Mouse (Mus musculus): Measurements from ENCODE around the gene Plxna1.

The Plxna1 gene

DNA sequence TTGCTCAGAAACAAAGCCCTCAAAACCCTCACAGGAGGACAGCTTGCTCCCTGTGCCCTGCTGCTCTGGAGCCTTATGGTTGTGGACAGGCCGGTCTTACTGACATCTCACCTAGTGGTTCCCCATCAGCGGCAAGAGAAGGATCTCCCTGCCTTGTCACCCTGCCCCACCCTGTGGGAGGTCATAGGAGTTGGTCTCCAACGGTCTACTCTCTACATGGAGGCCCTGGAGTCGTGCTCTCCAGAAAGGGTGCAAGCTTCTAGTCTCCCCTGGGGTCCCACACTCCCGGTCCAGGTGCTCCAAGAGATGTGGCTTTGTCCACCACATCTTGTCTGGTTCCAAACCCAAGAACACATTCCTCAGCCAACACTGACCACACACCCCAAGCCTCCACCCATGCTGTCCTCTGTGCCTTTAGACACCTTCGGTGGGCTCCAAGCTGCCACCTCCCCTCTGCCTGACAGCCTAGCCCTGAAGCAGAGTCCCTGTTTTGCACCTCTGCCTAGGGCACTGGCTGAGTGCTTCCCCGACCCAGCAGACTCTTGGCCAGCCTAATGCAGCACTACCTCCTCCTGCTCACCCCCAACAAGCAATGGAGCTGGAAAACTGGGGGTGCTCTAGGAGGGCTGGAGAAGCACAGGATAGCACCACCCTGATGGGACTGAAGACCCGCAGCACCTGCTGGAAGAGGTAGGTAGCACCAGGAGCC is 1.6 kb downstream of the Plxna1 start:
- DNase-seq (ENCODE audit: low spot score) = no peak

DNA sequence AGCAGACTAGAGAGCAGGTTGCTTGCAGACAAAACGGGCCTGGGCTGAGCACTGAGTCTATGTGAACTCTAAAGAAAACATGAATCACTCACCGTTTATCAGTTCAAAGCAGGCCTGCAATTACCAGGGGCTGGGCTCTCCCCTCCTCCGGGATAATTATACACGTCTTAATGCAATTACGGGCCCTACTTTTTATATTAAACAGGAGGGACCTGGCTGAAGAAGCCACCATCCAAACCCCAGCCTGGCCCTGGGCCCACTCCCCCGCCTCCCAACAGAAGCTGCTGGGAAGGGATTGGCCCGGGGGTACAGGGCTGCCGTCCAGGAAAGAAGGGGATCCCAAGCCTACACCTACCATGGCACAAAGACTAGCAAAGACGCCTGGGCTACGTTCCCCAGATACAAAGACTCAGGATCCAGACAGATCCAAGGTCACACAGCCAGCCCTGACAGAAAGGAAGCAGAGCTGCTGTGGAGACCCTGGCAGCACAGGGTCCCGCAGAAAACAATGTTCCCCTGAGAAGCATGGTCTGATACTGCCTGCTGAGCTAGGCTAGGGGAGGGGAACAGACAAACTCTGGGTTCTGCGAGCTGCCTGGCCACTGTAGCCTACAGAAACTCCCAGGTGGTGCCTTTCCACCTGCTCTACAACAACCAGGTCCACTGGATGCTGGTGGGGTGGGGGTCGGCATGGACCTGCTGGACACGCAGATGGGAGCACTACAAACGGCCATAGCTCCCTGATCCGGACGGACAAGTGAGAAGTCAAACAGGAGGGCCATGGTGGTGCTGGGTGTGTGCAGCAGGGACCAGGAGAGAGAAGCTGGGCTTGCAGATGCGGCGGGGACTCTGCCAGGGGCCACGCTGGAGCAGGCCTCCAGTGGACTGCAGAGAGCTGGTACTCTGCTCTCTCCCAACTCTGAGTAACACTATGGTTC is 2.4 kb downstream of the Plxna1 start:
- no peak for DNase-seq (ENCODE audit: low spot score)

DNA sequence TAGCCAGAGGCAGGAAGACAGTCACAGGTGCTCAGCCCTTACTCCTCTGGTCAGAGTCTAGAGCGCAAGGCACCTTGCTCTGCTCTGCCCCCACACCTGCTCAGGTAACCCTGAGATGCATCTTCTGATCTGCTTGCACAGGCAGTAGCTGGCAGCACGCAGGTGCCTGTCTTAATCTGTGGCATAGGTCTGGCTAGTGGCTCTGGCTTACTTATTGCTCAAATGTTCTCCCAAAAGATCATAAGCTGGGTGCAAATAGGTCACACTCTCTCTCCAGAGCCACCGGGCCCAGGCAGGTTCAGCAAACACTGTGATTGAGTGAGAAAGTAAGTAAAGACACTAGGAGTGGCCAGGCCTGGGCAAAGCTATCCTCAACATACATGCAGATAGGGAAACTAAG is 3.2 kb downstream of the Plxna1 start:
- DNase-seq (ENCODE audit: low spot score) = no peak

DNA sequence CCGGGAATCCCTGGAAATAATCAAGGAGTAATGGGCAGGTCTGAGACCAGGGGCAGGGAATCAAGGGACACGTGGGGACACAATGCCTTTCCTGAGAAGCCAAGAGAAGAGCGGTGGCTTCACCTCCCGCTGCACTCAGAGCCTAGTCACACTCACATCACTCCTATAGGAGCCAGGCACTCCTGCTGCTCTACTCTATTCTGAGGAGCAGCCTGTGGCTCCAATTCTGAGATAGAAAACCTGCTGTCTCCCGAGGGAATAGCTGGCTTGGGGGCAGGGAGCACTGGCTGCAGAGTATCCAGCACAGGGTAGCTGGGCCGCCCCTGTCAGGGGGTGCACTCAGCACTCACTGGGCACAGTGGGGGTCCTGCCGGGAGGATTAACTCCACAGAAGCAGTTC is 6.8 kb downstream of the Plxna1 start:
- DNase-seq (ENCODE audit: low spot score) = no peak

DNA sequence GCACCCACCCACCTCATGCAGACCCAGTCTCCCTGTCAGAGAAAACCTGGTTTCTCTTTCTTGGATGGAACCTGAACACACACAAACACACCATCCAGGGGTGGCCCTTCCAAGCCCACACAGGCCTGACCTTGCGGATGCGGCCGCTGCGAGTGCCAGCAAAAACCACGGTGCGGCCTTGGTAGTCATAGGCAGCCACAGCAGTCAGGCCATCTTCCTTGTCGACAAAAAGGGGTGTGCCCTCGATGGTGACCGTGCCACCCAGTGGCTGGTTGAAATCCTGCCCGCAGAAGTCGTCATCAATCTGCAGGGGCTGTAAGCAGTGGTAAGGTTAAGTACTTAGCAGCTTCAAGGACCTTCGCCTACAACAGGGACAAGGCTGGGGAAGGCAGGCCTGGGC is 7.7 kb downstream of the Plxna1 start:
- no peak for DNase-seq (ENCODE audit: low spot score)

DNA sequence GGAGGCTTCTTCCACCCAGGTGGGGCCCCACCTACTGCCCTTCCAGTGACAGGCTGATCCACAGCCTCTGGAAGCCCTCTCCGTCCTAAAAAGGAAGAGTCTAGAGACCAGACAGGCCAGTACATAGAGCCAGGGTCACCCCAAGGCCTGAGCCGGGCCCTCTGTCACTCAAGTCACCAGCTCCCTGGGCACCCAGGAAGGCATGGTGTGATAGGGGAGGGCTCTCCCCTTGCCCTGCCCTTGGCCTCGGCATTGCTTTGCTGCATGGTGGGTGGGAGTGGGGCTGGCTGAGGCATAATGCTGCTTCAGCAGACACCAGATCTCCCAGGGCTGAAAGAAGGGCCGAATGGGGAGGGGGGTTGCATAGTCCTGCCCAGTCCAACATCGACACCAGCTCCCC is 8.3 kb downstream of the Plxna1 start:
- no peak for DNase-seq (ENCODE audit: low spot score)

DNA sequence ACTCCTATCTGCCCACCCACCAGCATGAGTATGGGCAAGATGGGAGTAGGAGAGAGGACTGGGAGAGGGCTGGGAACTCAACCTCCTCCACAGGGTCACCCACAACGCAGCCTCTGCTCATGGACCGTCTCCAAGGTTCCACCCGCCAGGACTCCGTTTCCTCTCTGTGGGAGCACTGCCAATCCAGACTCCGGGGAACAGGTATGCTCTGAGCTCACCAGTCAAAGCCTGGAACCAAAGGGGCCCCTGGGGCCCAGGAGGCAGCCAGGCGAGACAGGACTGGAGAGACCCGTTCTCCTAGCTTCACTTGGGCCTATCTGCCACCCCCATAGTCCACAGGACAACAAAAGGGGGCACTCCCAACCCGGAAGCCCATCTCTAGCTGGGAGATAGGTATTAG is 9.3 kb downstream of the Plxna1 start:
- DNase-seq (ENCODE audit: low spot score) = no peak

DNA sequence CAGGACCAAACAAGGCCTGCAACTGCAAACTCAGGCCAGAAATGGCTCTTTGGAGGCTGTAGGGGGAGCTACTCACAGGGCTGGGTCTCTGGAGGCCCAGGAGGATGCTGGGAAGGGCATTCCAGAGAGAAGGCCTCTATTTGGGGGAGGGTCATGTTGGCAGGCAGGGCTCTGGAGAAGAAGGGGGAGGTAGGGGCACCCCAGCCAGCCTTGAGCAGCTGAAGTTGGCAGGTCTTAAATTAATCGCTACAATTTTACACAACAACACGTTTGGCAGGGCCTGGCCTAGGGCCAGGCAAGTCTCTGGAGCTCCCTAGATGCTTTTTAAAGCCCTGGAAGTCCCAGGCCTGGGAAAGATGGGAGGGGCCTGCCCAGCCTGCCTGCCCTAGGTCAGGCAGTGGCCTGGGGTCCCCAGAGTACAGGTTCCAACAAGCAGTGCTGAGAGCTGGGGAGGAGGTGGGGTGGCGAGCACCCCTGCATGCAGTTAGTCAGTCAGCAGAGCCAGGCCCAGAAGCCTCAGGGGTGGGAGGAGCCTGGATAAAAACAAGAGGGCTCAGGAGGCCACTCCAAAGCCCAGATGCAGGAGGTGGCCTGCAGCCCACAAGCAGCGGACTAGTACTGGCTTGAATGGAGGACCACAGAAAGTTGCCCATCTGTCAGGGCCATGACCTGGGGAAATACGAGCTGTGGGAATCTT is 10.8 kb downstream of the Plxna1 start:
- DNase-seq (ENCODE audit: low spot score) = peak; percentile 69

DNA sequence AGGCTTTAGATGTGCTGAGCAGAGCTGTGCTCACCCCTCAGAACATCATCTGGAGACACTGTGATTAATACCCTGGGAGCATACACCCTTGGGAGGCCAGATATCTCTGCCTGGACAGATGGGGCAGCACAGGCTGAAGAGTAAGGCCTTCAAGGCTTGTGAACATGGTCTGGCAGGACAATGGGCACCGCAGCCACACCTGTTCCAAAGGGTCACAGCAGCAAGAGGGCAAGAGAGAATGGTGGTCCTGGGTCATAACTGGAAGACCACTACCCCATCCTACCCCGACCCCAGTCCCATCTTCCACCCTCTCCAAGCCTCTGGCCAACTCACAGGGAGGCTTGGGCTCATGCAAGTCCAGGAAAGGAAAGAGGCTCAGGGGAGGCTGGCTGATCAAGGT is 11.9 kb downstream of the Plxna1 start:
- no peak for DNase-seq (ENCODE audit: low spot score)

DNA sequence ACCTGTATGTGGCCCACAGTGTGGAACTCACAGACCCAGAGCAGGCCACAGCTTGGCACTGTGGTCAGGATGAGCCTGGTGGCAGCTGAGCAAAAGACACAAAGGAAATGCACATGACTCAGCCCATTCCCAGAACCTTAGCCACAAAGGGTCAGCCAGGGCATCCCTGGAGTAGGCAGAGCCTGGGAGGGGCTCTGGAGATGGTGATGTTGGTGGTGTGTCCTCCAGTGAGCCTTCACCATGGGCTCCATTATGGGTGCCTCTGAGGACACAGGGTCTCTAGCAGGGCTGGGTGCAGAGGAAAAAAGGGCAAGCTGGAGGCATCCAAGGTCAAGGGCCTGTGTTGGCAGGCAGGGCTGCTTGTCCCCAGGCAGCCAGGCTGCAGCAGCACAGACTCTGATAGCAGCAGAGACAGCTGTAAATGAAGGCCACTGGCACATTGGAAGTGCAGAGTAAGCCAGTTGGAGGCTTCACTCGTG is 12.3 kb downstream of the Plxna1 start:
- DNase-seq (ENCODE audit: low spot score) = no peak

DNA sequence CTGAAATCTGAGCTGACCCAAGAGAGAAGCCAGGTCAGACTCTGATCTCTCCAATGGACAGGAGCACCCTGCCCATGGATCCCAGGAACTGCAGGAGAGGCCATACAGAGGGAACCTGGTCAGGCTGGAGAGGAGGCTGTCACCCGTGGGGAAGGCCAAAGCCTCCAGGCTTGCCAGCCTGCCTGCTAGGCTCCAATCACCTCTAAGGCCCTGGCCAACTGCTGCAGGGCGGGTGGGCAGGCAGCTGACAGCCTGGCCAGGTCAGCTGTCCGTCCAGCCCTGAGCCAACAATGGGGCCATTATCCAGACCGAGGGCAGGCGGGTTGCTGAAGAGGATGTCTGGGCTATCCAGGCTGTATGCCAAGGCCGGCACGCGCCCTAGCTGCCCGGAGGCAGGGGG is 14.1 kb downstream of the Plxna1 start:
- no peak for DNase-seq (ENCODE audit: low spot score)

DNA sequence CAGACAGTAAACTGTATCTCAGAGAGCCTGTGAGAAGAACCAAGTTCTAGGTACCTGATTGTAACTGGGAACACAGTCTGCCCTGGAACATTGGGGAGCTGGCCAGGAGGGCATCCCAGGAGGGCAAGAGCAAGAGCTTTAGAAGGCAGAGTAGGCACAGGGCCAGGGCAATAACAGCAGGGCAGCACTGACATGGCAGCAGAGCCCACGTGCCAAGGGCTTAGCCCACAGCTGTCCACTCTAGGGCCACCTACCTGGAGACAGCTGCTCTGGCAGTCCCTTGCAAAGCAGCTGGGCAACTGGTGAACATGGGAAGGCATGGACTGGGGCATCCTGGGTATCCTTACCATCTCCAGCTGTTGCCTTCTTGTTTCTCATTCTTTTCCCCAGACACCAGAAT is 14.6 kb downstream of the Plxna1 start:
- no peak for DNase-seq (ENCODE audit: low spot score)

DNA sequence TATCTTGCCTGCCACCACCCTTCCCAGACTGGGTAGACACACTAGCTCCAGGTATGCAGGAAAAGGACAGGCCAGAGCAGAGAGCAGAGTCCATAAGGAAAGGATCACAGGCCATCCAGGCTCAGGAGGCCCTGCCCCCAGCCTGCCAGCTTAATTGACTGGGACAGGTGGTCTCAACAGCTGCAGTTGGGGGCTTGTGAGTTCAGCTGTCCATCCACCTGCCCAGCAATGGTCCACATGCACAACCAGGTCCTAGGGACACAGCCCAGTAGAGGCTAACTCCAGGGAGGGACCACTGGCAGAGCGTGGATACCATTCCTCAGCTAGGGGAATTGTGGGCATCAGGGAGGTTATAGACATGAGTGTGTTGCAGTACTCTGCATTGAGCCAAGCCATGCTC is 16.6 kb downstream of the Plxna1 start:
- DNase-seq (ENCODE audit: low spot score) = no peak

DNA sequence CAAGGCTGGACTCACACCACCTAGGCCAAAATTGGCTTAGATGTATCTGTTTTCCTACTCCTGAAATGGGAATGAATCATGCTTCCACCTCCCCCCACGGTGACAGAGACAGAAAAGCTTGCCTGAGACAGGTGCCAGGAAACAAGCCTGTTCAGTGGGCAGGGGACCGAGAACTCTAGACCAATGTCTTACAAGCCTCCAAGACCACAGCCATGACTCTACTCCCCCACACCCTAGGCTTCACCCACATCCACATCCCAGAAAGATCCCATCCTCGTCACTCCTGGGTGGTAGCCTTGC is 17.0 kb downstream of the Plxna1 start:
- DNase-seq (ENCODE audit: low spot score) = no peak

DNA sequence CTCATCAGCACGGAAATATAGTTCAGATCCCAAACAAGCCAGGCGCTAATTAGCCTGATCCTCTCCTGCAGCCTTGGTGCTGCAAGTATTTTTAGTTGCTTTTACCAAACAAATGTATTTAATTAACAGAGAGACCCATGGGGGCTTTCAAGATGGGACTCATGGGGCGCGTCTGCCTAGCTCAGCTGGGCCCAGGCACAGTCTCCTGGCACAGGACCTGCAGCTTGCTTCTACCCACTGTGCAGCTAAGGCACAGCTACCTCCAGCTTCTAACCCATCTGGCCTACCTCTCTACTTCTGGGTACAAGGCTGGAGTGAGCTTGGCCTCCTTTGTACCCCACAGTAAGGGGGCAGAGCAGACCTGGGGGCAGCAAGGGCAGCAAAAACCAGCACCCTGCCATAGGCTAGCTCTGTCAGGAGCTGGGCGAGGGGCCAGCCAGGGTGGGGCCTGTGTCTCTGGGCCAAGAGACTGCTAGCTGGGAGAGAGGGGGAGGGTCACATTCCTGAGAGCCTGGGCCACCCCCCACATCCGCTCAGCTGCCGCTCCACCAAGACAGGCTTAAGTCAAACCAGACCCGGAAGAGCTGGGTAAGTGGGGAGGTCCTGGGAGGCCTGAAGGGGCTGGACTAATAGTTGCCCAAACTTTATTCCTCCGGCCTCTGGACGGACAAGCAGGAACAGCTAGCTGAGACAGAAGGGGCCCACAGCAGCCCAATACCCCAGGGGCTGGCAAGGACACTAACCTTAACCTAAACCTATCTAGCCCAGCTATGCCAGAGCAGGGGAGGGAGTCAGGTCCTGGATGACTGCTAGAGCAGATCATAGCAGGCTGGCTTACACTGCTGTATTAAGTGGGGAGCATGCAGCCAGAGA is 17.6 kb downstream of the Plxna1 start:
- peak; percentile 86 for DNase-seq (ENCODE audit: low spot score)

DNA sequence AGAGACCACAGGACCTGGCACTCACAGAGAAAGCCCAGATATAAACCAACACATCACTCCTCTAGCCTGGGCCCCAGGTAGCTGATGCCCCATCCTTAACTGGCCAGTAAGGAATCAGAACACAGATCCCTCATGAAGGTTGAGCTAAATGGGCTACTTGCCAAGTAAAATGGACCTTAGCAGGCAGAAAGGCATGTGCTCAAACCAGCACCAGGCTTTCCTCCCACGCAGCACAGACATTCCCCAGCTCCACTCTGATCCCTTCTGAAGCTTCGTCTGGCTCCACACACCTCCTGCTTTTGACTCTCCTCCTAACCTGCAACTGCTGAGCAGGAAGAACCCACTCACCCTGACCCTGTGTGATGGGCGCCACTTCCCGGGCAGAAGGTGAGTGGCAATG is 20.4 kb downstream of the Plxna1 start:
- DNase-seq (ENCODE audit: low spot score) = no peak

DNA sequence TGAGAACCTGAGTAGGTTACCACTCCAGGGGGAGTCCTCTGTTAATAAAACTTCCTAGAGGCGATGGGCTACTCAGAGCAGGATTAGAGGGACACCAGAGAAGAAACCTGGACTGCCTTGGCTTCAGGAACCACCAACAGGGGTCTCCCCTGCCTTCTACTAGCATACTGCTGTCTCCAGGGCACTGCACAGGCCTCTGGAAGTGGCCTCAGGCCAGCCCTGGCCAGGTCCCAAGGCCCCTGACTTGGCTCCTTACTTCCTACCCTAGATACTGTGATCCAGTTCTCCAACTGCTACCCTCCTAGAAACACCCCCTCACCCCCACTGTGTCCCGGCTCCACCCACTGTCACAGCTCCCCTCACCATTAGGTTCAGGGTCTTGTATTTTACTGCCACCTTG is 23.0 kb downstream of the Plxna1 start:
- no peak for DNase-seq (ENCODE audit: low spot score)

DNA sequence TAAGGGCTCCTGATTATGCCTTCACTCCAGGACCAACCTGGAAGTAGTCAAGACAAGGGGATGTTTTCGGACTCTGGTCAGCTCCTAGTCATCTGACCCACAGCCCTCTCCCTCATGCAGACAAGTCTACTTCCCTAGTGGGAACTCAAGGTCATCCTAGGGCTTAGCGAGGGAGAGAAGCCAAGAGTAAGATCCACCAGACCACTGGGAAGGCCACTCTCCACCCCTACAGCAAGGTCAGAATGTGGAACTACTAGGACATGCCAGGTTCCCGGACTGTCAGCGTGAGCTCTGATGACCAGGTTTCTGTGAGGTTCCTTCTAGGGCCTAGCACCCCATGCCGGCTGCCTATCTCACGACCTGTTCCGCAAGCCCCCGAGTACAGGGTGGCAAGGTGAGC is 23.7 kb downstream of the Plxna1 start:
- no peak for DNase-seq (ENCODE audit: low spot score)

DNA sequence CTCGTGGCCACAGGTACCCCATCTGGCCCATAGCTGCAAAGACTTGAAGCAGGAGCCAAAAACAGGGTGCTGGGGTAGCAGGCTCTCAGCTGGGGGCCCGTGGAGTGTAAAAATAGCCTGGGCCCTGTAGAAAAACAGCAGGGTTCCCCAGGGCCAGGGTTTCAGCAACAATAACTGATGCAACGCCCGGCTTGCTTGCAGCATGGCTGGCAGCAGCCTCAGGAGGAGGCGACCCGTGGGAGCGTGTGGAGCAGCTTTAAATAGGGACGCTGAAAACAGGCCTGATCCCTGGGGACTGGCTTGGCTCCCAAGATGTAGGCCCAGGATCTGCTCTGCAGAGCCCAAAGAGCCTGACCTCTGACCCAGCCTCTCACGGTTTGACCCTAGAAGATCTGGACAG is 24.8 kb downstream of the Plxna1 start:
- no peak for DNase-seq (ENCODE audit: low spot score)

DNA sequence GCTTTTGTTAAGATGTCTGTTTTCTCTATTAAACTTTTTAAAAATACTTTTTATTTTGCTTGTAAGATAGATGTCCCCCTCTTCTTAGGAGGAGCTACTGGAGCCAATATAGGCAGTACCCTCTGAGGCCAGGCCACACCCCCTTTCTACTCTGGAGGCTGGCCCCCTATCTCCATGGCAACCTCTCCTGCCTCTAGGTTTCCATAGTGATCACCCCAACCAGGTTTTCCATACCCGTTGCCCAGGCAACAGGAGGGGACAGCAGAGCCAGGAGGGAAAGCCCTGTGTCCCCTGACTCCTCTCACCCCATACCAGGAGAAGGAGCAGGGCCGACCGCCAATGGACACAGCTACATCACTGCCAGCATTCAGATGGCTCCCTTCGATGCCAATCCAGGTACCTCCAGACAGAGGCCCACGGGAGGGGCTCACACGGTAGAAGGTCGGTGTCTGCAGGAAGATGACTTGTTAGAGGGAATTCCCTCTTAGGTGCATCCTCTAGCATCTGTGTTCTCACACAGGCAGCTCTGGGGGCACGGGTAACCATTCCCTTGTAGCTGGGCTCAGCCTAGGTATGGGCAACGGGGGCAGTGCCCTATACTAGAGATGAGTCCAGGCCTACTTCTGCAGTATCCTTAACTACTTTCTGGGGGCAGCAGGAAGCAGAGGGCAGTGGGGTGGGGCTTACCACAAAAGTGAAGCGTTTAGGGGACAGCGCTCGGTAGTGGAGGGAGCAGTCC is 28.3 kb downstream of the Plxna1 start:
- peak; percentile 90 for DNase-seq (ENCODE audit: low spot score)

DNA sequence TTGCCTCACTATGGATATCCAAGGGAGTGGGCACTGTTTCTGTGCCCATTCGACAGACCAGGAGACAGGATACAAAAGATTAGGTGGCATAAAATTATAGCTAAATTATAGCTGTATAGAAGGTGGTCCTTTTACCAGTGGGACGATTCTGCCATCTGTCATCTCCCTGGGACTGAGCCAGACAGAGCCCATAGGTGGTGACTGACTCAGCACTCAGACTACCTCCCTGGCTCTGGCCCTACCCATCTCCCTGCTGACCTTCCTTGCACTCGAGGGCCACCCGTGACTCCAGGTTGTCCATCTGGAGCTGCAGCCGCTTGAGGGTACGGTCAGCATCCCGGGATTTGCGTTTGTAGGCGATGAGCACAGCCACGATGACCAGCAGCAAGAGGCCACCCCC is 31.5 kb downstream of the Plxna1 start:
- no peak for DNase-seq (ENCODE audit: low spot score)
